Mouse (Mus musculus): ENCODE data around the gene Qrich1. TPM values are rescaled to one million over a fixed set of nuclear protein-coding genes. Genes with fewer than 3 reads are reported as not detected.
"Not testable (repeated sequence)": the region's sequence is repeated elsewhere in the genome, so short reads cannot be mapped to it uniquely, and the experiment has no call there.

Gene Qrich1
- total RNA-seq, 2 experiments from 2014 or later: 121 to 129 TPM

GRCm38 (mm10) chr9:108579344-108579690 is 62.7 kb downstream of the Qrich1 start:
- DNase-seq (ENCODE audit: low spot score in 2 of 2): peak in 1 of 2 experiments; percentile 39

- peak; percentile 73 to 74 for DNase-seq (ENCODE audit: low spot score in 2 of 2)
Measured at GRCm38 (mm10) chr9:108587571-108588180, 71.1 kb downstream of the Qrich1 start.

GRCm38 (mm10) chr9:108589229-108589628 is 72.6 kb downstream of the Qrich1 start:
- no peak for DNase-seq (ENCODE audit: low spot score in 2 of 2)

- DNase-seq (ENCODE audit: low spot score in 2 of 2): no peak
Measured at GRCm38 (mm10) chr9:108591462-108591861, 74.9 kb downstream of the Qrich1 start.

- no peak for DNase-seq (ENCODE audit: low spot score in 2 of 2)
Measured at GRCm38 (mm10) chr9:108594354-108594753, 77.7 kb downstream of the Qrich1 start.

GRCm38 (mm10) chr9:108596998-108597764 is 80.6 kb downstream of the Qrich1 start, which contains the start of gene P4htm:
Gene P4htm (minus strand): TSS chr9:108597667.
- peak; percentile 75 to 79 for DNase-seq (ENCODE audit: low spot score in 2 of 2)

- no peak for DNase-seq (ENCODE audit: low spot score in 2 of 2)
Measured at GRCm38 (mm10) chr9:108599021-108599566, 82.5 kb downstream of the Qrich1 start.

- DNase-seq (ENCODE audit: low spot score in 2 of 2): no peak
Measured at GRCm38 (mm10) chr9:108600011-108600410, 83.4 kb downstream of the Qrich1 start.

GRCm38 (mm10) chr9:108601986-108602385 is 85.4 kb downstream of the Qrich1 start:
- no peak for DNase-seq (ENCODE audit: low spot score in 2 of 2)

- DNase-seq (ENCODE audit: low spot score in 2 of 2): not testable (repeated sequence)
Measured at GRCm38 (mm10) chr9:108607929-108608328, 91.3 kb downstream of the Qrich1 start.

GRCm38 (mm10) chr9:108608889-108609288 is 92.3 kb downstream of the Qrich1 start:
- no peak for DNase-seq (ENCODE audit: low spot score in 2 of 2)

Small RNA genes lying within 50 kb of the gene (microRNA-seq; reads per million reads assigned to microRNA genes)
- gene Gm24083: 0 reads per million in 2 experiments
- 0 reads per million in 2 experiments for gene Mir191
- 1,046 to 1,160 reads per million in 2 experiments for gene Mir425

Other genes with a start within 250 kb of the Qrich1 start
- 10 to 100 TPM; 86.6 to 92.6 TPM for gene Nicn1, start 226.4 kb upstream of the Qrich1 start, total RNA-seq (2021)
- 10 to 100 TPM; 24.6 to 26.5 TPM for gene Amt, start 220.0 kb upstream of the Qrich1 start, total RNA-seq (2021)
- gene Rhoa, start 210.7 kb upstream of the Qrich1 start, total RNA-seq (2021): 100 to 1,000 TPM; 212 to 222 TPM
- 10 to 100 TPM; 44.8 to 46.9 TPM for gene Tcta, start 210.6 kb upstream of the Qrich1 start, total RNA-seq (2021)
- 10 to 100 TPM; 63.6 to 67.8 TPM for gene Gpx1, start 177.9 kb upstream of the Qrich1 start, total RNA-seq (2021)
- 100 to 1,000 TPM; 121 to 132 TPM for gene Usp4, start 169.0 kb upstream of the Qrich1 start, total RNA-seq (2021)
- 1 to 10 TPM; 1.9 to 2.5 TPM for gene 1700102P08Rik, start 124.0 kb upstream of the Qrich1 start, total RNA-seq (2021)
- gene Ccdc36, start 88.3 kb upstream of the Qrich1 start, total RNA-seq (2021): under 1 TPM; 0.11 to 0.23 TPM
- not detected for gene BC048562, start 80.3 kb upstream of the Qrich1 start, total RNA-seq (2021)
- gene Ccdc71, start 56.3 kb upstream of the Qrich1 start, total RNA-seq (2021): 10 to 100 TPM; 33.6 to 34.1 TPM
- 10 to 100 TPM; 20.7 to 22.7 TPM for gene Klhdc8b, start 55.2 kb upstream of the Qrich1 start, total RNA-seq (2021)
- gene Lamb2, start 37.1 kb upstream of the Qrich1 start, total RNA-seq (2021): 10 to 100 TPM; 36.9 to 39.4 TPM
- 100 to 1,000 TPM; 119 to 125 TPM for gene Usp19, start 26.2 kb upstream of the Qrich1 start, total RNA-seq (2021)
- 10 to 100 TPM; 95.3 to 97.3 TPM for gene Qars, start 9.1 kb upstream of the Qrich1 start, total RNA-seq (2021)
- gene Impdh2, start 43.5 kb downstream of the Qrich1 start, total RNA-seq (2021): 10 to 100 TPM; 78.2 to 83.9 TPM
- gene Ndufaf3, start 50.6 kb downstream of the Qrich1 start, total RNA-seq (2021): 10 to 100 TPM; 59.6 to 63.4 TPM
- 10 to 100 TPM; 74.3 to 83.8 TPM for gene Dalrd3, start 53.1 kb downstream of the Qrich1 start, total RNA-seq (2021)
- 100 to 1,000 TPM; 239 to 247 TPM for gene Wdr6, start 61.9 kb downstream of the Qrich1 start, total RNA-seq (2021)
- 10 to 100 TPM; 48.7 to 49.0 TPM for gene P4htm, start 80.9 kb downstream of the Qrich1 start, total RNA-seq (2021)
- gene Arih2, start 132.6 kb downstream of the Qrich1 start, total RNA-seq (2021): 10 to 100 TPM; 47.3 to 51.1 TPM
- gene Slc25a20, start 145.3 kb downstream of the Qrich1 start, total RNA-seq (2021): 10 to 100 TPM; 19.2 to 21.0 TPM
- 10 to 100 TPM; 54.9 to 60.6 TPM for gene Prkar2a, start 172.5 kb downstream of the Qrich1 start, total RNA-seq (2021)

All from layer of hippocampus, postnatal 10 days (tissue).